ENCODE assay signal across 17 mouse cellular contexts in genomic region chr5:130708616-130709015, GRCm38 (mm10).
"Had no signal": no experiment of that assay in that cellular context is flagged by ENCODE, and none has a peak within 500 bp of the region (broad histone marks: within the 10 kb centered on the region; RNA-seq: fewer than 3 reads in every experiment).

No protein-coding gene starts in this region.

- H3K4me3 ChIP-seq: midbrain, embryonic 10.5 days; midbrain, embryonic 12.5 days; myocyte; neural tube, embryonic 12.5 days had no signal

- H3K9me3 ChIP-seq: midbrain, embryonic 10.5 days; midbrain, embryonic 12.5 days; neural tube, embryonic 12.5 days had no signal

- ATAC-seq: midbrain, embryonic 16.5 days had no signal

- H3K4me1 ChIP-seq: midbrain, embryonic 10.5 days; midbrain, embryonic 12.5 days; neural tube, embryonic 12.5 days had no signal

- H3K9ac ChIP-seq: lung, embryonic 14.5 days; midbrain, embryonic 12.5 days; neural tube, embryonic 12.5 days had no signal

- H3K4me2 ChIP-seq: lung, embryonic 14.5 days; midbrain, embryonic 12.5 days; neural tube, embryonic 12.5 days had no signal

- DNase-seq: lung, adult 18-20 months; lung, embryonic 14.5 days; lung, postnatal 10 days; lung, postnatal 4 days; midbrain, embryonic 14.5 days; right cerebral cortex, adult 18-20 months; right cerebral cortex, postnatal 25 days; right cerebral cortex, postnatal 4 days; spleen, adult 18-20 months; thymus, adult 18-20 months; thymus, postnatal 14 days; thymus, postnatal 36 days had no signal

- H3K27ac ChIP-seq: midbrain, embryonic 10.5 days; midbrain, embryonic 12.5 days; neural tube, embryonic 12.5 days had no signal

- H3K27me3 ChIP-seq: midbrain, embryonic 12.5 days; neural tube, embryonic 12.5 days had no signal

- H3K36me3 ChIP-seq: midbrain, embryonic 10.5 days; midbrain, embryonic 12.5 days; neural tube, embryonic 12.5 days had no signal
